Mouse (Mus musculus): ENCODE results near the gene Hes3.

DNA sequence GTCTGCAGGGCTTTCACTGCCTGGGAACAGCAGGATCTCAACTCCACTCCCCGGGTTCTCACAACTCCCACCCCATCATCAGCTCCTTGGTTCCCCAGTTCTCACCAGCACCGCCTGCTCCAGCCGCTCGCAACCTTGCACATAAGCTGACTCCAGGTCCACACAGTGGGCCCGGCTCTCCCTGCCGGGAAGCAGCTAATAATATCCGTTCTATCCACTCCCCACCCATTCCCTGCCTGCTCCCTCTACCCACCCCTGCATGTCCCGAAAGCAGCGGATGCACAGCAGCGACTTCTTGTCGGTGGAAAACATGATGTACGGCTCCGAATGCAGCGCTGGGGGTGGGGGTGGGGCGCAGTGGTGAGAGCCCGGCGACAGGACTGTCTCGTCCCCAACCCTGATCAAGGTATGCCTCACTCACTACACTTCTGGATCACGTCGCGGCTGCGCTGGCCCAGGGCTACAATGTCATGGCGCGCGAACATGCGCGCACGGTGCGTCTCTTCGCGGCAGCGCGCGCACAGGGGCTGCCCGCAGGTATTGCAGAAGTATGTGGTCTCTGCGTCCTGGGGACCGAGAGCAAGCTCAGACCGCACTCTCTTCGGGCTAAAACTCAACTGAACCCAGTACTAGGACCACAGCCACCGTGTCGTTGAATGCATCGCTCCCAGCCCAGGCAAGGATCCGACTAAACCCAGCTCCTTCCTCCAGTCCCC is 24.2 kb upstream of the Hes3 start:
- TF ChIP-seq POLR2A (IDR thresholded peaks at IDR 0.05; ENCODE audit: borderline replicate concordance, low read depth, low read length), result no peak
- no peak for TF ChIP-seq CTCF (IDR thresholded peaks at IDR 0.05; ENCODE audit: low read depth, low read length)
